Mouse (Mus musculus): ENCODE measurements around the gene Fam114a2.

Gene Fam114a2

GRCm38 (mm10) chr11:57519304-57519703 is 887 bp upstream of the Fam114a2 start:
- no peak for DNase-seq (ENCODE audit: low spot score)

DNA sequence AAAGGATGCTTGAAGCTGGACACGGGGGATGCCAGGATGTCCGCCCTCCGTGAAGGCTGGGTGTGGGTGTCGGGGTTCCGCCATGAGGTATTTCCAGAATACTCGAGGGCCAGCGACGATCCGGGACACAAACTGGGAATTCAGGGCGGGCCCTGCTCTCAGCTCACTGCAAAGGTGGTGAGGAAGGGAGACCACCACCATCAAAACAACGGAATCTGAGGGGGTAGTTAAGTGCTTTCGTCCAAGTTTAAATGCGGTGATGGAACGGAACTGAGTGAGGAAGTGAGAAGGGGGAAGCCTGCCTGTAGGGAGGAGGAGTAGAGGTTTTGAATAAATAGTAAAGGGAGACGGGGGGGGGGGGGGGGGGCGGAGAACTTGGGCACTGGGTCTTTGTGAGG is 333 bp upstream of the Fam114a2 start:
- DNase-seq (ENCODE audit: low spot score) = no peak

DNA sequence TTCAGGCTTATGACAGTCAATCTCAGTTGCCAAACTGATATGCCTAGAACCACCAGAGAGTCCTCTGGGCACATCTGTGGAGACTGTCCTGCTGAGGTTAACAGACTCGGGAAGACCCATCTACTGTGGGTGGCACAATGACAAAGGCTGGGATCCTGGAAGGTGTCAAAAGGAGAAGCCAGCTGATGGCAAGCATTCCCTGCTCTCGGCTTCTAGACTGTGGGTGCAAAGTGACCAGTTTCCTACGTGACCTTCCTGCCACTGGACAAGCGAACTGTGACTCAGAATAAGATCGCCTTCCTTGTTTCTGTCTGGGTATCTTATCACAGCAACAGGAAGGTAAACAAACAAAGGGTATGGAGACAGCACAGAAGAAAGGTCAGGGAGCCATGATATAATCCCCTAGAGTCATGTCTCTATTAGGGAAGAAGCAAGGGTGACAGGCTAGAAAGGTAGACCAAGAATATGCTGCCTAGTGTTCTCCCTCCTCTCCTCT is 1.4 kb downstream of the Fam114a2 start:
- DNase-seq (ENCODE audit: low spot score) = no peak

DNA sequence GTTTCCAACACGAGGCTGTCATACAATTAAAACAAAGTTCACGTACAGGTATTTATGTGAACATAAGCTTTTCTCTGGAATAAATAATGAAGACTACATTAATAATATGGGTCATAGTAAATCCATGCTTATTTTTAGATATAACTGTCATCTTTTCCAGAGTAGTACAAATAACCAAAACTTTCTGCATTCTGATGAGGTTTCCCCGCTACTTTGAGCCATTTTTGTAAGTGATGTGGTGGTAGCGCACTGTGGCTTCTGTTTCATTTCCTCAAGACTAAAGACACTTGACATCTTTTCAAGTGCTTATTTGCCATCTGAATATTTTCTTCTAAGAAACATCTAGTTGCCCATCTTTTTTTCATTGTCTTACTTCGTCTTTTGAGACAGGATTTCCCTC is 3.2 kb downstream of the Fam114a2 start:
- no peak for DNase-seq (ENCODE audit: low spot score)

DNA sequence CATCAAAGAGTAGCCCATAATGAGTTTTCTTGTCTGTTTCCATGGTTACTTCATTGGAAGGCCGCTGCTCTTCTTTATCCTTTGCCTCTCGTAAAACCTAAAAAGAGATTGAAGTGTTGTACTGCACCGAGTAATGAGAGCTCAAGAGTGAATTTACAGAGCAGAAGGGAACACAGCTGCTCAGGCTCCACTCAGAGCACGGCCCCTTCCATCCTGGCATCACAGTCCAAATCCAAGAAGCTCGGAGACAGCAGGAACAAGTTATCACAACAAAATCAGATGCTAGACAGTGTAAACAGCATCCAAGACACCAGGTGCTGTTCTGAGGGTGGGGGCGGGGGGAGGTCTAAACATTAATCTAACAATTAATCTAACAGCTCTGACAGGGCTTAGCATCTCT is 11.5 kb downstream of the Fam114a2 start:
- no peak for DNase-seq (ENCODE audit: low spot score)

- no peak for DNase-seq (ENCODE audit: low spot score)
These were observed 15.3 kb downstream of the Fam114a2 start for GRCm38 (mm10) chr11:57503155-57503554.

DNA sequence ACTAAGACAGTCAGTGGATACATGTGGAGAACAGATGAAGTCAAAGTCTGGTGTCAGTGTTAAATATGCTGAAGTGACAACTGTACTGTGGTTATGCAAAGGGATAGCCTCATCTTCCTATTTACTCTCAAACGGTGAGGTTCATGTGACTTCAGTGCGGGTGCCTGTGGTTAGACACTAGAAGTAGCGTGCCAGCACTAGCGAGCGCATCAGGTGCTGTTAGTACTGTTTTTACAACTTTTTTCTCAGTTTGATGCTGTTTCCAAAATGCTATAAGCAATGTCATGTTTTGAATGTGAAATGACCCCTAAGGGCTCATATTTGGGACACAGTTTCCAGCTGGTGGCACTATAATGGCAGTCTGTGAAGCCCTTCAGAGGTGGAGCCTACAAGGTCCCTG is 20.2 kb downstream of the Fam114a2 start:
- no peak for DNase-seq (ENCODE audit: low spot score)

DNA sequence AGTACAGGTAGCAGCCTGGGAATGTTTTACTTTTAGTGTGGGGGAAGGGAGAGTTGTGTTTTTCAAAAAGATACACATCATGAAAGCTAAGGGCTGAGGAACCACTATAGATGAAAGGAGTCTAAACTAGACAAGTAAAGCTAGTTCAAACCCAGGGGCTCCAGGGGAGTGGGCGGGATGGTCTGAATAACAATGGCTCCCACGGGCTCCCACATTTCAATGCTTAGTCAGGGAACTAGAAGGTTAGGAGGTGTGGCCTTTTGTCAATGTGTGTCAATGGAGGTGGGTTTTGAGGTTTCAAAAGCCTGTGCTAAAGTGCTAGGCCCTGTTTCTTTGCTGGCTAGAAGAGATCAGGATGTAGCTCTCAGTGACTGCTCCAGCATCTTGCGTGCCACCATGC is 20.7 kb downstream of the Fam114a2 start:
- no peak for DNase-seq (ENCODE audit: low spot score)

- no peak for DNase-seq (ENCODE audit: low spot score)
These were observed 21.9 kb downstream of the Fam114a2 start for GRCm38 (mm10) chr11:57496462-57497039.

- no peak for DNase-seq (ENCODE audit: low spot score)
These were observed 30.0 kb downstream of the Fam114a2 start for GRCm38 (mm10) chr11:57488436-57488835.

DNA sequence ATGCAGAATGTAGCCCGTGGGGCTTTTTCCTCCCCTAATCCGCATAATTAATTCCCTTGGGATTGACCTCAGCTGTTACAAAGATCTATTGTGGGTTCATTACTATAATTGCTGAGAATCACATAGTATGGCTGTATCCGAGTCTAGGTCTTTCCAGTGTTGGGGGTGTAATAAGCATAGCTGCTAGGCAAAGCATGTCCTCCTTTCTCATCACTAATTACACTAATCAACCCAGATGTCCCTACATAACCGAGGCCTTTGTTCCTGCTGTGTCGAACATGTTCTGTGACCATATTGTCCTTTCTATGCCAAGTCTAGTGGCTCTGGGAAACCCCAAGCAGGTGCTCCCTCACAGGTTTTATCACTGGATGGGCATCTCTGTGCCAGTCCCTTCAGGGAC is 40.3 kb downstream of the Fam114a2 start:
- DNase-seq (ENCODE audit: low spot score) = no peak

DNA sequence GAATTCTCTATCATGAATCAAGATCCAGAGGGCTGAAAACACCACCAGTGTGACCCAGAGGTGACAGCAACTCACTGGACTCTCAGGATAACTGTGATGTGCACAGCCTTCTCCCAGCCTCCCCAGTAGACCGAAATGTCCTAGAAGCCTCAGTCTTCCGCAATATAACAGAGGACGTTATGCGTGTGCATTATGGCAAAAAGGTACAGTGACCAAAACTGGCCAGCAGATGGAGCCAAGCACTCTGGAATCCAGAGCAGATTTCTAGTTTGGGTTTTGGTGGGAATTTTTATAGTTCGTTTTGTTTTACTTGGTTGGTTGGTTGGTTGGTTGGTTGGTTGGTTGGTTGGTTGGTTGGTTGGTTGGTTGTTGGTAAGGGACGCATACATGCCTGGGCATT is 43.3 kb downstream of the Fam114a2 start:
- peak; percentile 46 for DNase-seq (ENCODE audit: low spot score)

- no peak for DNase-seq (ENCODE audit: low spot score)
These were observed 44.0 kb downstream of the Fam114a2 start for GRCm38 (mm10) chr11:57474296-57474941.

GRCm38 (mm10) chr11:57470979-57471378 is 47.4 kb downstream of the Fam114a2 start:
- DNase-seq (ENCODE audit: low spot score) = no peak

DNA sequence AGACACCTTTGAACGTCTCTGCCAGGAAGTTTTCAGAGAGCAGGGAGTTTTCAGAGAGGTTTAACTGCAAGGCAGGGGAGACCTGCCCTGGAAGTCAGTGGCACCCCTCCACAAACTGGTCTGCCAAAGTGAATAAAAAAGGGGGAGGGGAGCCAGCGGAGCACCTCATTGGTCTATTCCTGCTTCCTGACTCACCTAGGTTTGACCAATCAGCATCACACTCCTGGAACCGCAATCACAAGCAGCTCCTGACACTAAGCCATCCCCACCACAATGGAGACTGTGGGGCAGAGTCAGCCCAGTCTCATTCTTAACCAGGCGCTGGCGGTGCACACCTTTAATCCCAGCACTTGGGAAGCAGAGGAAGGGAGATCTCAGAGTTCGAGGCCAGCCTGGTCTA is 48.4 kb downstream of the Fam114a2 start:
- no peak for DNase-seq (ENCODE audit: low spot score)

GRCm38 (mm10) chr11:57468706-57469105 is 49.7 kb downstream of the Fam114a2 start:
- DNase-seq (ENCODE audit: low spot score) = no peak

- peak; percentile 54 for DNase-seq (ENCODE audit: low spot score)
These were observed 51.0 kb downstream of the Fam114a2 start for GRCm38 (mm10) chr11:57467159-57468110.

- DNase-seq (ENCODE audit: low spot score) = no peak
These were observed 52.6 kb downstream of the Fam114a2 start for GRCm38 (mm10) chr11:57465844-57466243.

DNA sequence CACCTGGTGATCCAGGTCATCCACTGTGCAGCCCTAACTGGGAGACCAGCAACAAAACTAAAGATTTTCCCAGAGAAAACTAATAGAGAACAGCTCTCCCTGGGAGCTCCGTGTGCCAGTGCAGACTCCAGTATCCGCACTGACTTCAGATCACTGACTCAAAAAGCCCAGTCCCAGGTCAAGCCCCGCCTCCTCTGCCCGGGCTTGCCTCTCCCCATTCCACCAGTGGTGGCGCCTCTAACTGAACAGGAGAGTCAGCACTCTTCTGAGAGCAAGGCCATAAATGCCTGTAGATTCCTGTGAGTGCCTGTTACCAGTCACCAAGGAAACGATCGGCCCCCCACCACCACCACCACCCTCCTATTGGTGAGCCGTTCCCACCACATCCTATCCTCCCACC is 53.4 kb downstream of the Fam114a2 start:
- no peak for DNase-seq (ENCODE audit: low spot score)

GRCm38 (mm10) chr11:57459759-57460158 is 58.7 kb downstream of the Fam114a2 start:
- DNase-seq (ENCODE audit: low spot score) = peak; percentile 42

- DNase-seq (ENCODE audit: low spot score) = no peak
These were observed 64.0 kb downstream of the Fam114a2 start for GRCm38 (mm10) chr11:57454421-57454820.

- DNase-seq (ENCODE audit: low spot score) = no peak
These were observed 73.0 kb downstream of the Fam114a2 start for GRCm38 (mm10) chr11:57445237-57445962.
